ENCODE assay signal across 8 mouse cellular contexts in the genomic region with DNA sequence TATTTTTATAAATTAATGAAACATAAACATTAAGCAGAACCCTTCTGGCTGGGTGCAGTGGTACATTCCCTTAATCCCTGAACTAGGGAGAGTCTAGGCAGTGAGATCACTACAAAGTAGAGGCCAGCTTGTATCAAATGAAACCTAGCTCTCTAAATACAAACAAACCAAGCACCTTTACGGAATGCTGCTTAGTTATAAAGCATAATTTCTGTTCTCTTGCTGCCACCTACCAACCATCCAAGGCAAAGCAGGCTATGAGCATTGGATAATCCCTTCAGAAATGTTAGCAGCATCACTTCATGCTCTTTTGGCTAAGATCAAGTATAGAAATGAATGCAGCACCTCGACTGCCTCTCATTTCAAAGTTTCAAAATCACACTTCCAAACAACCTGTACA. TPM values are rescaled to one million over a fixed set of nuclear protein-coding genes. Genes with fewer than 3 reads are reported as not detected.
DNase-seq lines count a peak whose midpoint lies in the region; ATAC-seq and TF ChIP-seq lines count a peak whose summit lies in the region.

No protein-coding gene starts in this region.

- no peak overlapping the region for H3K4me3 ChIP-seq in liver, adult 2 months (ENCODE audit: insufficient read depth, low read depth, low read length)
- H3K4me3 ChIP-seq in liver, embryonic 11.5 days (ENCODE audit: low read depth, low read length), result no peak overlapping the region
- H3K4me3 ChIP-seq in cortical plate, adult 2 months (ENCODE audit: insufficient read depth, low read length), result no peak overlapping the region
- no peak overlapping the region for H3K4me3 ChIP-seq in limb, embryonic 14.5 days (replicated peaks; ENCODE audit: low read length)

- no peaks in the 10 kb centered on the region for H3K79me2 ChIP-seq in liver, adult 2 months (ENCODE audit: control insufficient read depth, insufficient read depth, low read length)

- peak; percentile 34 for DNase-seq in liver, adult 2 months (ENCODE audit: extremely low read depth, low read depth, low spot score)
- no peak for DNase-seq in liver, embryonic 11.5 days (ENCODE audit: low spot score)
- no peak for DNase-seq in Patski (ENCODE audit: low read depth, low spot score)
- DNase-seq in induced T-regulatory cell, adult 2 months (ENCODE audit: low read depth), result peak; percentile 22
- peak; percentile 63 for DNase-seq in limb, embryonic 14.5 days (ENCODE audit: low spot score)
- peak; percentile 50 to 59 for DNase-seq in right cerebral cortex, postnatal 10 days (ENCODE audit: low spot score in 2 of 2)

- no peaks in the 10 kb centered on the region for H3K9me3 ChIP-seq in liver, embryonic 11.5 days (ENCODE audit: control insufficient read depth, low read length)
- H3K9me3 ChIP-seq in limb, embryonic 14.5 days (ENCODE audit: control insufficient read depth, low read length), result no peaks in the 10 kb centered on the region

- no peaks in the 10 kb centered on the region for H3K4me1 ChIP-seq in liver, adult 2 months (ENCODE audit: control insufficient read depth, insufficient read depth, low read length)
- H3K4me1 ChIP-seq in liver, embryonic 11.5 days (replicated peaks; ENCODE audit: control insufficient read depth, insufficient read depth, low read length), result no peaks in the 10 kb centered on the region
- no peaks in the 10 kb centered on the region for H3K4me1 ChIP-seq in cortical plate, adult 2 months (ENCODE audit: control insufficient read depth, insufficient read depth, low read length)
- H3K4me1 ChIP-seq in limb, embryonic 14.5 days (ENCODE audit: control insufficient read depth, insufficient read depth, low read length), result no peaks in the 10 kb centered on the region

- 20% methylated on average over 2 of the region's 2 CpGs for WGBS in liver, adult 2 months
- WGBS in liver, embryonic 11.5 days, result 30% methylated on average over 2 of the region's 2 CpGs
- 36% methylated on average over 2 of the region's 2 CpGs for whole genome bisulfite sequencing in limb, embryonic 14.5 days

- no peak for TF ChIP-seq POLR2A in liver, adult 2 months (IDR thresholded peaks at IDR 0.05; ENCODE audit: extremely low read depth, insufficient read depth, low read length)
- no peak for TF ChIP-seq POLR2A in cortical plate, adult 2 months (IDR thresholded peaks at IDR 0.05; ENCODE audit: extremely low read depth, insufficient read depth, low read length)
- TF ChIP-seq POLR2A in limb, embryonic 14.5 days (IDR thresholded peaks at IDR 0.05; ENCODE audit: borderline replicate concordance, extremely low read depth, insufficient read depth, insufficient read length), result no peak

- no peaks in the 10 kb centered on the region for H3K27me3 ChIP-seq in liver, adult 2 months (ENCODE audit: control insufficient read depth, insufficient read depth, low read length)
- no peaks in the 10 kb centered on the region for H3K27me3 ChIP-seq in liver, embryonic 11.5 days (replicated peaks; ENCODE audit: control insufficient read depth, insufficient read depth, low read length)
- peaks cover 6% of the 10 kb centered on the region for H3K27me3 ChIP-seq in Patski
- no peaks in the 10 kb centered on the region for H3K27me3 ChIP-seq in limb, embryonic 14.5 days (ENCODE audit: control insufficient read depth, insufficient read depth, low read length)

- CTCF ChIA-PET in Patski (lab: Charles Lee), result no interaction called here

- in situ Hi-C loops in Patski (cut with MboI; ENCODE audit: low pct_unique_long_range_greater_than_20kb), result loop anchor here (5.0 kb wide), 2 partner anchors 420 to 565 kb away; no protein-coding TSS in a partner anchor

- no peak for ATAC-seq in liver, embryonic 11.5 days (replicated peaks; ENCODE audit: low FRiP score)
- ATAC-seq in Patski, result peak; percentile 60
- peak; percentile 68 for ATAC-seq in limb, embryonic 14.5 days (ENCODE audit: low FRiP score, low read depth)
- no peak for ATAC-seq in inflammation-experienced regulatory T-cells, adult 6 months

- H3K4me2 ChIP-seq in liver, embryonic 11.5 days, result no peak overlapping the region
- no peak overlapping the region for H3K4me2 ChIP-seq in limb, embryonic 14.5 days (replicated peaks; ENCODE audit: low read depth, low read length, severe bottlenecking)

- TF ChIP-seq CTCF in liver, adult 2 months (IDR thresholded peaks at IDR 0.05; ENCODE audit: low read depth, low read length), result peak; percentile 46
- TF ChIP-seq CTCF in Patski (IDR thresholded peaks at IDR 0.05), result peak; percentile 63
- TF ChIP-seq CTCF in cortical plate, adult 2 months (IDR thresholded peaks at IDR 0.05; ENCODE audit: extremely low read depth, insufficient read depth, low read length), result peak; percentile 78

- POLR2A ChIA-PET in Patski (lab: Charles Lee), result no interaction called here

- H3K36me3 ChIP-seq in liver, adult 2 months (ENCODE audit: control insufficient read depth, insufficient read depth, low read length), result no peaks in the 10 kb centered on the region
- no peaks in the 10 kb centered on the region for H3K36me3 ChIP-seq in liver, embryonic 11.5 days (ENCODE audit: control insufficient read depth, insufficient read depth, low read length)
- no peaks in the 10 kb centered on the region for H3K36me3 ChIP-seq in limb, embryonic 14.5 days (ENCODE audit: control insufficient read depth, insufficient read depth, low read length)

- H3K27ac ChIP-seq in liver, adult 2 months (replicated peaks; ENCODE audit: insufficient read depth, low read depth, low read length), result no peak overlapping the region
- H3K27ac ChIP-seq in liver, embryonic 11.5 days (ENCODE audit: low read depth, low read length), result no peak overlapping the region
- H3K27ac ChIP-seq in cortical plate, adult 2 months (ENCODE audit: insufficient read depth, low read length), result no peak overlapping the region
- H3K27ac ChIP-seq in limb, embryonic 14.5 days (replicated peaks; ENCODE audit: low read depth, low read length), result no peak overlapping the region

- no peak overlapping the region for H3K9ac ChIP-seq in liver, adult 2 months (ENCODE audit: low read depth, low read length)
- H3K9ac ChIP-seq in liver, embryonic 11.5 days (ENCODE audit: low read depth, low read length), result no peak overlapping the region
- no peak overlapping the region for H3K9ac ChIP-seq in limb, embryonic 14.5 days (ENCODE audit: low read depth, low read length, severe bottlenecking)

RNA-seq across cellular contexts. Expression of gene Acyp2, which starts 7.7 kb away (rescaled TPM):
- total RNA-seq in liver, adult 2 months (2014; rRNA removed), result 2.3 and 3.8 TPM in 2 replicates
- polyA plus RNA-seq in liver, adult 2 months (2012; rRNA removed), result 1.0 and 2.4 TPM in 2 replicates
- polyA plus RNA-seq in liver, embryonic 11.5 days (2014; fragmentation: Nextera tagmentation; extraction: Ambion mirVana), result 4.7 and 7.2 TPM in 2 replicates
- polyA plus RNA-seq in Patski (2021), result not detected
- 35.6 and 38.6 TPM in 2 replicates for polyA plus RNA-seq in cortical plate, adult 2 months (2012; rRNA removed)
- 3.4 and 8.0 TPM in 2 replicates for polyA plus RNA-seq in limb, embryonic 14.5 days (2012; rRNA removed)
- polyA plus RNA-seq in limb, embryonic 14.5 days (2014; fragmentation: Nextera tagmentation; extraction: Ambion mirVana), result 9.6 and 11.1 TPM in 2 replicates
- polyA plus RNA-seq in inflammation-experienced regulatory T-cells, adult 6 months (2017; shearing (Covaris generic)), result 1 to 10 TPM; 1.3 to 4.0 (median 1.5) TPM

Comparison
In these comparisons a context has a peak if more than half of its experiments do, and no peak if none do; other contexts are left out.
1. DNase-seq: peak in liver, adult 2 months (single experiment), induced T-regulatory cell, adult 2 months (single experiment), limb, embryonic 14.5 days (single experiment) and right cerebral cortex, postnatal 10 days (2 of 2); none in liver, embryonic 11.5 days (single experiment) and Patski (single experiment).
2. ATAC-seq: peak in Patski (single experiment) and limb, embryonic 14.5 days (single experiment); none in liver, embryonic 11.5 days (single experiment) and inflammation-experienced regulatory T-cells, adult 6 months (single experiment).
3. Peak in every context shown above with its lines, with median percentiles within 50 percentile points of each other: CTCF ChIP-seq.